Mouse (Mus musculus) gastrocnemius, postnatal 4 days (tissue): ENCODE results near the gene Phox2a. TPM values are rescaled to one million over a fixed set of nuclear protein-coding genes. Genes with fewer than 3 reads are reported as not detected.
A peak's percentile ranks its signal among the peaks of the same experiment; 100 is the strongest.

Experiments
- DNase-seq, 2 experiments: peaks; one replicate each; pipeline ENCODE4 v3.0.0; 2021 to 2022; ENCODE audit warnings: low spot score in 2 of 2, mixed read lengths in 2 of 2
- total RNA-seq, 2 experiments: library from RNA; stranded (reverse); gene quantifications; 2 replicates each; pipeline ENCODE4 v1.2.3; 2021

Phox2a gene
- total RNA-seq, 2 experiments from 2014 or later: 0.26 to 0.27 TPM

GRCm38 (mm10) chr7:101837154-101837605, 19.1 kb downstream of the Phox2a start:
- no peak for DNase-seq

DNA sequence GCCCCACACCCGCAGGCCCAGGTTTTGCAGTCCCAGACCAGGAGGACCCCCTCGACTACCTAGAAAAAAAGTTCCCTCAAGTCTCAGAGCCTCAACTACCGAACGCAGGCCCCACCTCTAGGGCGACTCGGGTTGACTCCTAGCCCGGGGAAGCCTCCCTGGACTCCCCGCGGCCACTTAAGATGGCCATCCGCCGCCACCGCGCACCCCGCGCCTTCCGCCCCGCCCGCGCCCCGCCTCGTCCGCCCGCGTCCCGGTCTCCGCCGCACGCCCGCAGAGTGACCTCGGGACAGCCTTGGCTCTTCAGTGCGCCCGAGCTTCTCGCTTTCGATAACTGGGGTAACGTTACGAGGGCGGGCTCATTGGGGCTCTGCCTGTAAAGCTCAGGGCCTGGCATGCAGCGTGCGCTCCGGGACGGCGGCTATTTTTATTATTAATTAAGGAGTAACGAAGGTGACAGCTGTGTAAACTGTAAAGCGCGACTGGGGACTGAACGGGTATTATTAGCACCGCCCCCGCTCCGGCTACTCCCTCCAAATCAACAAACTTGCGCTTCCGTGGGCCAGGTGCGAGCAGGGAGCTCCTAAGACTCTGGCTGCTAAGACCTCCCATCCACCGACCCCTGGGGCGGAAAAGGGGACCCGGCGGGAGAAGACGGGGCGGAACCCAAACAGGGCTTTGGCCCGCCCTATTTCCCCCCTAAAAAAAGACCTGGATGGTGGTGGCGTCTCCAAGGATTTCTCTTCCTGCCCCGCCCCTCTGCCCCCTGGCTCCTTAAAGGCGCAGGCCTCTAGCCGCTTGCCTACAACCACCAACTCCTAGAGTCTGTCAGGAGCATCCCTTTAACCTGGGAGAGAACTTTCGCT, 19.7 kb downstream of the Phox2a start, which contains the start of gene Inppl1:
TSS of gene Inppl1 (minus strand) at position 624 of the 866 bp plus-strand sequence.
- DNase-seq: peak; percentile 56 to 84

- no peak for DNase-seq
Observed at GRCm38 (mm10) chr7:101844186-101844585, 26.1 kb downstream of the Phox2a start.

GRCm38 (mm10) chr7:101847934-101848333, 29.8 kb downstream of the Phox2a start:
- DNase-seq: no peak

GRCm38 (mm10) chr7:101851689-101852088, 33.6 kb downstream of the Phox2a start:
- no peak for DNase-seq

- DNase-seq: no peak
Observed at GRCm38 (mm10) chr7:101852846-101853245, 34.7 kb downstream of the Phox2a start.

DNA sequence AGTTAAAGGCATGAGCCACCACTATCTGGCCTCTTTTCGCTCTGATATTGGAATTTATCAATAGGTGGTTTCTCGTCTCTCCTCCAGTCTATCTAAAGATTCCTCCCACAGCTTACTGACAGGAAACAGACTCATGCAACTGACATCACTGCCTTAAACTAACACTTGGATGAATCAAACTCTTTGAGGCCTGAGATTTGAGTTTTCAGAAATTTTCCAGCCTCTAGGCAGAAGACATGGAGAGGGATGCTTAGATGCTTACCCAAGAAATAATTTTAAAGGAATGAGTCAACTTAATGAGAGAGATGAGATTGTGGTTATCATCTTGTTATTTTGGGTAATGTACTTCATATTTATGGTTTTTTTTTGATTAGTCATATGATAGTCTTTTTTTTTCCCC, 35.7 kb downstream of the Phox2a start:
- DNase-seq: no peak

- no peak for DNase-seq
Observed at GRCm38 (mm10) chr7:101857094-101857493, 39.0 kb downstream of the Phox2a start, which contains the start of gene Folr2. Folr2 (minus strand) TSS chr7:101857194.

DNA sequence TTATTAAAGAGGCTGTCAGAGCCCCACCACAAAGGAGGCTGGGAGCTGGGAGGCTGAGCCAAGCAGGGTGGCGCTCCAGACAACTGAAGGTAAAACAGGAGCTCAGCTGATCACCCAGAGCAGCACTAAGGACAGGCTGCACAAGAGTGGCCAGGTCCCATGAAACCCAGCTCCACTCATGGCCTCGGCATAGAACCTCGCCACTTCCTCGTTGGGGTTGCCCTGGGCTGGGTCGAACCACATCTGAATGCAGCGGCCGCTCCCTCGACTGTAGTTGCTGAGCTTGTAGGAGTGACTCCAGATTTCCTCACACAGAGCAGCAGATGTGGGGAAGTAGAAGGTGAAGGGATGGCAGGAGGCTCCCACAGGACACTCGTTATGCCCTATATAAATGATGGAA, 40.2 kb downstream of the Phox2a start:
- DNase-seq: no peak

GRCm38 (mm10) chr7:101860978-101861377, 42.9 kb downstream of the Phox2a start:
- DNase-seq: no peak

DNA sequence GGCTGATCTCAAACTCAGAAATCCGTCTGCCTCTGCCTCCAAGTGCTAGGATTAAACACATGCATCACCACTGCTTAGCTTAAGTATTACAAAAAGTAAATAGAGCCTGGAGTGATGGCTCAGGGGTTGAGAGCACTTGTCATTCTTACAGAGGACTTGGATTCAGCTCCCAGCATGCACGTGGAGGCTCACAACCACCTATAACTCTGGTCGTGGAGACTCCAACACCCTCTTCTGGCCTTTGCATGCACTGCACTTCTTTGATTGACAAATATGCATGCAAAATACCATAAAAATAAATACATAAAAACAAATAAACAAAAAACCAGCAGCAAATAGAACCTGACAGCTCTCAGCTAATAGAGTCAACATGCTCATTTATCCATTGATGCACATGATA, 44.2 kb downstream of the Phox2a start:
- DNase-seq: no peak

GRCm38 (mm10) chr7:101863415-101863814, 45.3 kb downstream of the Phox2a start, which contains the start of gene Anapc15:
Anapc15 (plus strand) TSS chr7:101863715.
- no peak for DNase-seq

DNA sequence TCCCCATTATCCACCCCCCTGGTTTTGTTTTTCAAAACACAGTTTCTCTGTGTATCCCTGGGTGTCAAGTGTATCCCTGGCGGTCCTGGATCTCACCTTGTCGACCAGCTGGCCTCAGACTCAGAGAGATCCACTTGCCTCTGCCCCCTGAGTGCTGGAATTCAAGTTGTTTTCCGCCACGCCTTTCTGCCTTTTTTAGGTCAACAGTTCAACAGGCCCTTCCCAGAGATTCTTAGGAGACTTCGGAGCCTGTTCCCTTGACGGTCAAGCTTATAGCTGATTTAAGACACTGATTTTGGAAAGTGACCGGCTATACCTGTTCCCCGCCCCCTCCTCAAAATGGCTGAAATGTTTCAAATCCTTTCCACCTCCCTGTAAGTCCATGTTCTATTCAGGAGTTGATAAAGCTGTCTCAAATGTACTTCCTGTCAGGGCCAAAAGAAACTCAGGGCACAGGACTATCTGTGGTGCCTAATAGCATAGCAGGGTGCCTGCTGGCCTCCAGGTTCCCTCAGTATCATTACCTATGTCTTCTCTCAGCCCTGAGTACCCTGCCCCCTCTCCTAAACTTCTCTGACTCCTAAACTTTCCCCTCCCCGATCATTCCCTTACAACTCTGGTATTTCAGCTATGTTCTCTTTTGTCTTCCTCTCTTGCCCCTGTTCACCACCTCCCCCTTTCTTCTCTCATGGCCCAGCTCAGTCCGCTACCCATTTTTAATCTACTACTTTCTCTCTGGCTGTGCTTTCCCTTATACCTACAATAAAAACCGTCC, 48.6 kb downstream of the Phox2a start:
- no peak for DNase-seq

GRCm38 (mm10) chr7:101867482-101867881, 49.4 kb downstream of the Phox2a start:
- no peak for DNase-seq

DNA sequence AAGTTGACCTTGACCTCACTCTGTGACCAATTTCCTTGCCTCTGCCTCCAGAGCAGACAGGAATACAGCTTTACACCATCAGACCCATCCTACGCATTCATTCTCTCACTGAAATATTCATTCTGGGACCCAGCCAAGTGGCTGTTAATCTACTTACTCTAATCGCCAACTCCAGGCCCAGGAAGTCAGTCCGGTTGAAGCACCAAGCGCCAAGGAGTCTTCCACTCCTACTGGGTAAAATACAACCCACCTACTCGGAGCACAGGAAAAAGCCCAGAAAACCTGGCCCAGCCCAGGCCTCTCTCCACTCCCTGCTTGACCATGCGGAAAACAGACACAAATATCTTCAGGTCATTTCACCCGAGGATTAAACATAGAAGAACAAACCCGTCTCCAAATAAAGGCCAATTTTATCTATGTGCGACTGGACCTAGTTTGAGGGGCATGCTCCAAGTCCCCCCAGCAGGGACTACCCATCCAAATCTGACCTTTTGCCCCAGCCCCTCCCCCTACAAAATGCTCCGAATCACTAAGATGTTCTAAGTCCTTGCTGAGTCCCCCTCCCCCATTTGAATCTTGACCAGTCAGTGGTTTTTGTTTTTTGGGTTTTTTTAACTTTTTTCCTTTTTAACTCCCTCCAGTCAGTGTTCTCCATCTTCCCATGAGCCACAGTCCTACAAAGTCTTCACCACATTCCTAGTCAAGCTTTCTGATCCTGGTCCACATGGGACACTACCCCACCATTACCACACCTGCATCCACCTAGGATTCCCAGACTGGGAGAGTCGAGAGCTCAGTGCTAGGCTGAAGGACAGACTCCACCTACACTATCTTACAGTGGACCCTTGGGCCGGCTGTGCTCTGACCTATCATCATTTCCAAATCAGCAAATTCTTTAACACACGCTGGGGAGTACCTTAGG, 50.4 kb downstream of the Phox2a start:
- no peak for DNase-seq

- DNase-seq: no peak
Observed at GRCm38 (mm10) chr7:101869163-101869500, 51.0 kb downstream of the Phox2a start.

GRCm38 (mm10) chr7:101870629-101871028, 52.5 kb downstream of the Phox2a start, which contains the start of gene Folr1:
Folr1 (minus strand) TSS chr7:101870788.
- no peak for DNase-seq

- no peak for DNase-seq
Observed at GRCm38 (mm10) chr7:101871296-101871695, 53.2 kb downstream of the Phox2a start.
